Mouse (Mus musculus): ENCODE measurements around the gene Sf1. TPM values are rescaled to one million over a fixed set of nuclear protein-coding genes. Genes with fewer than 3 reads are reported as not detected.
A peak's percentile ranks its signal among the peaks of the same experiment; 100 is the strongest.

The Sf1 gene
- polyA plus RNA-seq, 1 experiment from 2014 or later, result 49.5 TPM

GRCm38 (mm10) chr19:6343996-6344395 lies 19.5 kb upstream of the Sf1 start:
- ATAC-seq (no peak), DNase-seq (ENCODE audit: low spot score) (no peak)
- WGBS, result 91% methylated on average over 5 of the region's 5 CpGs
- peaks cover 28% of the 10 kb centered on the region; the same call in 1 of the 2 replicates for H3K36me3 ChIP-seq (ENCODE audit: insufficient read depth, low read length)
- no peak overlapping the region for H3K4me3 ChIP-seq (ENCODE audit: low read depth, low read length)
- H3K27me3 ChIP-seq (replicated peaks; ENCODE audit: insufficient read depth, low read length), result no peaks in the 10 kb centered on the region
- peaks cover 9% of the 10 kb centered on the region; the same call in 1 of the 2 replicates for H3K4me1 ChIP-seq (ENCODE audit: insufficient read depth, low read depth, low read length)
- TF ChIP-seq CTCF (IDR thresholded peaks at IDR 0.05) (no peak), EP300 (IDR thresholded peaks at IDR 0.05) (no peak)
- H3K4me2 ChIP-seq (replicated peaks; ENCODE audit: low read depth, low read length), result no peak overlapping the region
- no peak overlapping the region for H3K9ac ChIP-seq (replicated peaks; ENCODE audit: low read depth)
- no peaks in the 10 kb centered on the region for H3K9me3 ChIP-seq (ENCODE audit: low read length)
- no peak overlapping the region for H3K27ac ChIP-seq (ENCODE audit: low read length)

DNA sequence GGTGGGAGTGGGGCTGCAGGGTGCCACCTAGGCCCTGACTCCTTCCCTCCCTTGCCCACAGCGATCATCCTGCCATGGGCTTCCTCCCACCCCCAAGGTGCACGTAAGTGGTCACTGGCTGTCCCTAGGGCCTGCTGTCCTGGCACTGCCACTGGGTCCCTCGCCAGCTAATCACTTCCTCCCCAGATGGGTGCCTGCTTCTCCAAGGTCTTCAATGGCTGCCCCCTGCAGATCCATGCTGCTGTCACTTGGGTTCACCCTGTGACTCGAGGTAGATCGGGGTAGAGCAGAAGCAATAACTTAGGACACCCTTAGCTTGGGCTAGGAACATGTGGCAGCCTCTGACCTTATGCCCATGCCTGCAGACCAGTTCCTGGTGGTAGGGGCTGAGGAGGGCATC lies 17.5 kb upstream of the Sf1 start:
- Histone ChIP-seq H3K9ac (replicated peaks; ENCODE audit: low read depth) (no peak overlapping the region), H3K4me3 (ENCODE audit: low read depth, low read length) (no peak overlapping the region), H3K27ac (ENCODE audit: low read length) (no peak overlapping the region), H3K9me3 (ENCODE audit: low read length) (no peaks in the 10 kb centered on the region), H3K27me3 (replicated peaks; ENCODE audit: insufficient read depth, low read length) (no peaks in the 10 kb centered on the region), H3K4me2 (replicated peaks; ENCODE audit: low read depth, low read length) (no peak overlapping the region), H3K36me3 (ENCODE audit: insufficient read depth, low read length) (peaks cover 21% of the 10 kb centered on the region; the same call in 1 of the 2 replicates), H3K4me1 (ENCODE audit: insufficient read depth, low read depth, low read length) (no peaks in the 10 kb centered on the region; the same call in 1 of the 2 replicates)
- ATAC-seq, result no peak
- DNase-seq (ENCODE audit: low spot score), result no peak
- TF ChIP-seq EP300 (IDR thresholded peaks at IDR 0.05) (no peak), CTCF (IDR thresholded peaks at IDR 0.05) (no peak)
- 77% methylated on average over 5 of the region's 5 CpGs for WGBS

DNA sequence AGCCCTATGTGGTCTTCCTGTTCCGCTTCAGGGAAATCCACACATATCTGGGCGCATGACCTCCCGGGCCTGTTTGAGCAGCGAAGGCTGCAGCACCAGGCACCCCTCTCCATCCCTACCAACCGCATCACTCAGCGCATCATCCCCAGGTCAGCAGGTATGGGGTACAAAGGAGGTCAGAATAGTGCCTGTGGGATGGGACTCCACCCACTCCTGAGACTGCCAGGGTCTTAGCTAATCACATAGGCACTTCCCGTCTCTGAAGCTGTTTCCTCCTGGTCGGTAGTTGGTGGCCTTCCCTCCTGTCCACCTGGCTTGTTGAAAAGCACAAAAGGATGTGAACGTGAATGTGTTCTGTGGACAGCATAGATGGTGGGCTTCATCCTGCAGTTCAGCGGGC lies 16.8 kb upstream of the Sf1 start:
- Histone ChIP-seq H3K36me3 (ENCODE audit: insufficient read depth, low read length) (peaks cover 21% of the 10 kb centered on the region; the same call in 1 of the 2 replicates), H3K4me3 (ENCODE audit: low read depth, low read length) (no peak overlapping the region), H3K4me2 (replicated peaks; ENCODE audit: low read depth, low read length) (no peak overlapping the region), H3K9ac (replicated peaks; ENCODE audit: low read depth) (no peak overlapping the region), H3K27me3 (replicated peaks; ENCODE audit: insufficient read depth, low read length) (no peaks in the 10 kb centered on the region), H3K4me1 (ENCODE audit: insufficient read depth, low read depth, low read length) (no peaks in the 10 kb centered on the region; the same call in 1 of the 2 replicates), H3K9me3 (ENCODE audit: low read length) (no peaks in the 10 kb centered on the region), H3K27ac (ENCODE audit: low read length) (no peak overlapping the region)
- ATAC-seq, result no peak
- TF ChIP-seq CTCF (IDR thresholded peaks at IDR 0.05) (no peak), EP300 (IDR thresholded peaks at IDR 0.05) (no peak)
- WGBS, result 74% methylated on average over 10 of the region's 10 CpGs
- no peak for DNase-seq (ENCODE audit: low spot score)

- H3K9me3 ChIP-seq (ENCODE audit: low read length), result no peaks in the 10 kb centered on the region
- peaks cover 21% of the 10 kb centered on the region; the same call in 1 of the 2 replicates for H3K36me3 ChIP-seq (ENCODE audit: insufficient read depth, low read length)
- 97% methylated on average over 4 of the region's 4 CpGs for WGBS
- no peak overlapping the region for H3K9ac ChIP-seq (replicated peaks; ENCODE audit: low read depth)
- TF ChIP-seq EP300 (IDR thresholded peaks at IDR 0.05) (no peak), CTCF (IDR thresholded peaks at IDR 0.05) (no peak)
- no peaks in the 10 kb centered on the region for H3K27me3 ChIP-seq (replicated peaks; ENCODE audit: insufficient read depth, low read length)
- H3K4me3 ChIP-seq (ENCODE audit: low read depth, low read length), result no peak overlapping the region
- no peak for ATAC-seq
- no peaks in the 10 kb centered on the region; the same call in 1 of the 2 replicates for H3K4me1 ChIP-seq (ENCODE audit: insufficient read depth, low read depth, low read length)
- no peak overlapping the region for H3K27ac ChIP-seq (ENCODE audit: low read length)
- DNase-seq (ENCODE audit: low spot score), result no peak
- H3K4me2 ChIP-seq (replicated peaks; ENCODE audit: low read depth, low read length), result no peak overlapping the region
Measured at GRCm38 (mm10) chr19:6347615-6348014, 15.9 kb upstream of the Sf1 start.

GRCm38 (mm10) chr19:6348717-6349116 lies 14.8 kb upstream of the Sf1 start:
- no peak for TF ChIP-seq CTCF (IDR thresholded peaks at IDR 0.05)
- TF ChIP-seq EP300 (IDR thresholded peaks at IDR 0.05), result no peak
- WGBS, result 53% methylated on average over 9 of the region's 9 CpGs
- Histone ChIP-seq H3K4me3 (ENCODE audit: low read depth, low read length) (no peak overlapping the region), H3K27ac (ENCODE audit: low read length) (no peak overlapping the region), H3K4me2 (replicated peaks; ENCODE audit: low read depth, low read length) (no peak overlapping the region), H3K36me3 (ENCODE audit: insufficient read depth, low read length) (peaks cover 21% of the 10 kb centered on the region; the same call in 1 of the 2 replicates), H3K9me3 (ENCODE audit: low read length) (no peaks in the 10 kb centered on the region), H3K9ac (replicated peaks; ENCODE audit: low read depth) (no peak overlapping the region), H3K4me1 (ENCODE audit: insufficient read depth, low read depth, low read length) (no peaks in the 10 kb centered on the region; the same call in 1 of the 2 replicates), H3K27me3 (replicated peaks; ENCODE audit: insufficient read depth, low read length) (no peaks in the 10 kb centered on the region)
- ATAC-seq (no peak), DNase-seq (ENCODE audit: low spot score) (no peak)

DNA sequence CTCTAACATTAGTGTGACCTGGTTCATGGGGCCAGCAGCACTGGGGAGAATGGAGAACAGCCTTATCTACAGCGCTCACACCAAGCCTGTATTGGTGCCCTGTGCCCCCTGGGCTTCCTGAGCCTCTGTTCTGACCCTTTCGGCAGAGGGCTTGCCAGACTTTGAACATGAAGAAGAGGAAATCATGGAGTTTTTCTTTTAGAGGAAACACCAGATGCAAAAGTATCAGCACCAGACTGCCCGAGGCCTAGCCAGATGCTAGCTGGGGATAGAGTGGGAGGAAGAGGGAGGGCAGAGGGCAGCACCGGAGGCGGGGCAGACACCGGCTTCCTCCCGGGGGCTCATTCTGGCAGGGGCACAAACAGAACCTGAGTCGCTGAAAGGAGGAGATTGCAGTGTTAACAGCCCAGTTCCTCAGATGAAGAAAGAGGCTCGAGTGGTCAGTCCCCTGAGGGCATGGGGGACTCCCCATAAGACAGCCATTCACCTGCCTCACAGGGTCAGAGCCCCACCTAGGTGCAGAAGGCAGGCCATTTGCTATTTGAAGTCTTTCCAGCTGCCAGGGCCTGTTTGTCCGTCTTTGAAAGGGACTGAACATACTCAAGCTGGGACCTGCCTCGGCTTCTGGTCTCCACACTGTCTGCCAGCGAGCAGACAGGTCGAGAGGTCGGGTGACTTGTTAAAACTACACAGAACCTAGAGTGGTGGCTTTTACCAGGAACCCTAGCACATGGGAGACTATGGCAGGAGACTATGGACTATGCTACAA lies 14.1 kb upstream of the Sf1 start:
- no peak overlapping the region for H3K4me3 ChIP-seq (ENCODE audit: low read depth, low read length)
- H3K4me2 ChIP-seq (replicated peaks; ENCODE audit: low read depth, low read length), result no peak overlapping the region
- DNase-seq (ENCODE audit: low spot score) (no peak), ATAC-seq (peak; percentile 34; the same call in 1 of the 2 replicates)
- no peak overlapping the region for H3K9ac ChIP-seq (replicated peaks; ENCODE audit: low read depth)
- peaks cover 21% of the 10 kb centered on the region; the same call in 1 of the 2 replicates for H3K36me3 ChIP-seq (ENCODE audit: insufficient read depth, low read length)
- no peaks in the 10 kb centered on the region; the same call in 1 of the 2 replicates for H3K4me1 ChIP-seq (ENCODE audit: insufficient read depth, low read depth, low read length)
- TF ChIP-seq CTCF (IDR thresholded peaks at IDR 0.05) (no peak), EP300 (IDR thresholded peaks at IDR 0.05) (no peak)
- no peak overlapping the region for H3K27ac ChIP-seq (ENCODE audit: low read length)
- 30% methylated on average over 14 of the region's 14 CpGs for WGBS
- H3K27me3 ChIP-seq (replicated peaks; ENCODE audit: insufficient read depth, low read length), result no peaks in the 10 kb centered on the region
- H3K9me3 ChIP-seq (ENCODE audit: low read length), result no peaks in the 10 kb centered on the region

Measured in lung, postnatal 0 days (tissue).